Mouse (Mus musculus): ENCODE measurements at regions not wholly inside any gene's neighbourhood (a gene's known extent, or its start where the extent isn't known, plus 50 kb on each side); places are given as distances from the start of the nearest gene placed in this dataset.
"Not testable (repeated sequence)": the region's sequence is repeated elsewhere in the genome, so short reads cannot be mapped to it uniquely, and the experiment has no call there.

DNA sequence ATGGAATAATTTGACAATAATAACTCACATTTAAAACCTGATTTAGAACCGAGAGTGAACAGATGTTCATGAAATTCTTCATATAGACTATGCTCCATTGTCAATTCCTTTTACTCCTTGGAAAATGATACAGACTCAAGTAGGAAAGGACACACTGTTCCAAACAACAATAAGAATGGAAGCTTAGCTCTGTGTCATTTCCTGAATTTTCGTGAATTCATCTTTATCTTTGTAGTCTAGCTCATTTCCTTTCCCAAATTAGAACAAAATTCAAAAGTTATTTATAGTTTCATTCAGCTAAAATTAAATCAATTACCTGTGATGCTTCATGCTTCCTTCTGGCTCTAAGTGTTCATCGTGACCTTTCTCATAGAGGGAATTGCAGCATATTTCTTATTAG, 553.2 kb upstream of the Adamts5 start:
- H3K4me2 ChIP-seq (ENCODE audit: low read depth, low read length, poor library complexity, severe bottlenecking) = no peak overlapping the region
- no peaks in the 10 kb centered on the region for H3K4me1 ChIP-seq (ENCODE audit: insufficient read depth, low read length)
- DNase-seq (ENCODE audit: low spot score) = no peak
- H3K36me3 ChIP-seq (ENCODE audit: insufficient read depth, low read length) = no peaks in the 10 kb centered on the region
- TF ChIP-seq CTCF (IDR thresholded peaks at IDR 0.05) = no peak
- H3K9me3 ChIP-seq (ENCODE audit: low read length) = no peaks in the 10 kb centered on the region
- ATAC-seq (ENCODE audit: low FRiP score) = no peak
- no peak overlapping the region for H3K4me3 ChIP-seq (ENCODE audit: low read depth, low read length)
- 73% methylated on average over 3 of the region's 3 CpGs for WGBS
- no peak overlapping the region for H3K27ac ChIP-seq (ENCODE audit: low read depth, low read length)
- H3K27me3 ChIP-seq (ENCODE audit: insufficient read depth, low read length) = no peaks in the 10 kb centered on the region
- H3K9ac ChIP-seq (replicated peaks; ENCODE audit: low read length, poor library complexity, severe bottlenecking) = no peak overlapping the region

GRCm38 (mm10) chr16:86454031-86454430, 552.4 kb upstream of the Adamts5 start:
- no peak for TF ChIP-seq CTCF (IDR thresholded peaks at IDR 0.05)
- Histone ChIP-seq H3K27me3 (ENCODE audit: insufficient read depth, low read length) (no peaks in the 10 kb centered on the region), H3K36me3 (ENCODE audit: insufficient read depth, low read length) (no peaks in the 10 kb centered on the region), H3K27ac (ENCODE audit: low read depth, low read length) (no peak overlapping the region), H3K4me1 (ENCODE audit: insufficient read depth, low read length) (no peaks in the 10 kb centered on the region), H3K9ac (replicated peaks; ENCODE audit: low read length, poor library complexity, severe bottlenecking) (no peak overlapping the region), H3K4me2 (ENCODE audit: low read depth, low read length, poor library complexity, severe bottlenecking) (no peak overlapping the region), H3K9me3 (ENCODE audit: low read length) (no peaks in the 10 kb centered on the region), H3K4me3 (ENCODE audit: low read depth, low read length) (no peak overlapping the region)
- ATAC-seq (ENCODE audit: low FRiP score) (no peak), DNase-seq (ENCODE audit: low spot score) (no peak)

DNA sequence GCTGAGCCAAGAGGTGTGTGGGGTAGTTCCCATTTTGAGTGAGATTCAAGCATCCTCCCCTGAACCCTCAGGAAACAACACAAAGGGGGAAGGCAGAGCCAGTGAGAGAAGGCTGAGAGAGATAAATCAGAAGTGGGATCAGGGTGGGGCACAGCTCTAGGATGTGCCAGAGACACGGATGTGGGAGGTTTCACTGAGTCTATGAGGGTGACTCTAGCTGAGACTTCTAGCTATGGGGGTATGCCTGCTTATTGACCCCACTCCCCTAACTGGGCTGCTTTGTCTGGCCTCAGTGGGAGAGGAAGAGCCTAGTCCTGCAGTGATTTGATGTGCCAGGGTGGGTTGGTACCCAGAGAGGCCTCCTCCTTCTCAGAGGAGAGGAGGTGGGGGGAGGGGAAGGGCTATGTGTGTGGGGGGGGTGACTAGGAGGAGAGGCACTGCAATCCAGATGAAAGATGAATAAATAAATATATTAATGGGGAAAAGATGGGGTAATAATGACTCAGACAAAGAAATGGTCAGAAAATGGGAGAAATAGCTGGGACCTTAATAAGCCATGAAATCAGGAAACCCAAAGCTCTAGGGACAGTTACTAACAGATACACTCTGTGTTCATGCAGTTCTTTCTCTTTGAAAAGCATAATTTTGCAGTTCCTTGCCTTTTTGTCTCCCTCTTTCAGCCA, 547.0 kb upstream of the Adamts5 start:
- Histone ChIP-seq H3K4me3 (ENCODE audit: low read depth, low read length) (no peak overlapping the region), H3K27ac (ENCODE audit: low read depth, low read length) (no peak overlapping the region), H3K4me1 (ENCODE audit: insufficient read depth, low read length) (no peaks in the 10 kb centered on the region), H3K4me2 (ENCODE audit: low read depth, low read length, poor library complexity, severe bottlenecking) (no peak overlapping the region), H3K27me3 (ENCODE audit: insufficient read depth, low read length) (no peaks in the 10 kb centered on the region), H3K9me3 (ENCODE audit: low read length) (no peaks in the 10 kb centered on the region), H3K9ac (replicated peaks; ENCODE audit: low read length, poor library complexity, severe bottlenecking) (no peak overlapping the region), H3K36me3 (ENCODE audit: insufficient read depth, low read length) (no peaks in the 10 kb centered on the region)
- DNase-seq (ENCODE audit: low spot score) (no peak), ATAC-seq (ENCODE audit: low FRiP score) (no peak)
- WGBS = 54% methylated on average over 1 of the region's 1 CpGs
- no peak for TF ChIP-seq CTCF (IDR thresholded peaks at IDR 0.05)

DNA sequence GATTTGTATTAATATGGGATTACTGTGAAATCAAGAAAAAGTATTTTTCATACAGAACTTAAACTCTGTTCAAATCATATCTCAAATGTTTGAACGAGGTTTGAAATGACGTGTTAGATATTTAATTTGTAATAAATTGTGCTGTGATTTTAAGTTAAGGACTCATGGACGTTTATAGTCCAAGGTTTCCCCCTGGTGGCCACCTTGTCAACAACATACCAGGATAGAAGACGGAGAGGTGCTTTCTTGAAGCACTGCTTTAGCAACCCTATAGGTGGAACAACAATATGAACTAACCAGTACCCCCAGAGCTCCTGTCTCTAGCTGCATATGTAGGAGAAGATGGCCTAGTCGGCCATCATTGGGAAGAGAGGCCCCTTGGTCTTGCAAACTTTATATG, 517.8 kb upstream of the Adamts5 start:
- not testable (repeated sequence) for H3K36me3 ChIP-seq (ENCODE audit: insufficient read depth, low read length); H3K27ac ChIP-seq (ENCODE audit: low read depth, low read length); H3K9ac ChIP-seq (replicated peaks; ENCODE audit: low read length, poor library complexity, severe bottlenecking); H3K4me3 ChIP-seq (ENCODE audit: low read depth, low read length); H3K27me3 ChIP-seq (ENCODE audit: insufficient read depth, low read length); H3K9me3 ChIP-seq (ENCODE audit: low read length); H3K4me2 ChIP-seq (ENCODE audit: low read depth, low read length, poor library complexity, severe bottlenecking); H3K4me1 ChIP-seq (ENCODE audit: insufficient read depth, low read length)
- peak; percentile 74 for ATAC-seq (ENCODE audit: low FRiP score)
- 11% methylated on average over 5 of the region's 5 CpGs for WGBS
- TF ChIP-seq CTCF (IDR thresholded peaks at IDR 0.05) = peak; percentile 83
- peak; percentile 85 for DNase-seq (ENCODE audit: low spot score)

DNA sequence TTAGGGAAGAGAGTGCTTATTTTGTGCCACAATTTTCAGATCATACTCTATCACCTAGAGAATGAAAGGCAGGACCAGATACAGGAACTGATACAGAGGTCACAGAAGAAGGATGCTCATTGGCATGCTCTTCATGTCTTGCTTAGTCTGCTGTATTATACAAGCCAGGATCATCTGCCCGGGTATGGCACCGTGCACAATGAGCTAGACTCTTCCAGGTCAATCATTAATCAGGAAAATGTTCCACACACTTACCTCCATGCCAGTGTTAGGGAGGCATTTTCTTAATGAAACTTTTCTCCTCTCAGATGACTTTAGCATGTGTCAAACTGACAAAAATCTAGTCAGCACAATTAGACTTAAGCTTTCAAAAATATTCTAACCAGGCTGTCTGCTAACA, 502.7 kb upstream of the Adamts5 start:
- Histone ChIP-seq H3K4me1 (ENCODE audit: insufficient read depth, low read length) (no peaks in the 10 kb centered on the region), H3K4me2 (ENCODE audit: low read depth, low read length, poor library complexity, severe bottlenecking) (no peak overlapping the region), H3K9me3 (ENCODE audit: low read length) (no peaks in the 10 kb centered on the region), H3K9ac (replicated peaks; ENCODE audit: low read length, poor library complexity, severe bottlenecking) (no peak overlapping the region), H3K27me3 (ENCODE audit: insufficient read depth, low read length) (no peaks in the 10 kb centered on the region), H3K36me3 (ENCODE audit: insufficient read depth, low read length) (no peaks in the 10 kb centered on the region), H3K27ac (ENCODE audit: low read depth, low read length) (no peak overlapping the region), H3K4me3 (ENCODE audit: low read depth, low read length) (no peak overlapping the region)
- DNase-seq (ENCODE audit: low spot score) (no peak), ATAC-seq (ENCODE audit: low FRiP score) (no peak)
- 91% methylated on average over 2 of the region's 2 CpGs for WGBS
- no peak for TF ChIP-seq CTCF (IDR thresholded peaks at IDR 0.05)

DNA sequence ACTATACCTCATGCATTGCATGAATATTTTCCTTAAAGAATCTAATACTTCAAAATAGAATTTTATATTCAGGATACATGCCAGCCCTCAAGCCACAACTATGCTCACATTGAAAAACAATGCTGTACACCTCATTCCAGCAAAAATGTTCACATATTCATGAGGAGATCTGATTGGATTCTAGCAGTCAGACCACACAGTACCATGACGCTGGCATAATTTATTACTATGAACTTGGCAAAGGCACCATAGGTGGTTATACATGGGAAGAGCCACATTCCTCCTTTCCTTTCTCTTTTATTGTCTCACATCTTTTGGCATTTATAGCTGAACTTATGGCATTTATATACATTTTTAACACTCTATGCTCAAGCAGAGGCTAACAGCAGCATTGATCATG, 499.8 kb upstream of the Adamts5 start:
- Histone ChIP-seq H3K27me3 (ENCODE audit: insufficient read depth, low read length) (no peaks in the 10 kb centered on the region), H3K4me1 (ENCODE audit: insufficient read depth, low read length) (no peaks in the 10 kb centered on the region), H3K9me3 (ENCODE audit: low read length) (no peaks in the 10 kb centered on the region), H3K4me3 (ENCODE audit: low read depth, low read length) (no peak overlapping the region), H3K27ac (ENCODE audit: low read depth, low read length) (no peak overlapping the region), H3K36me3 (ENCODE audit: insufficient read depth, low read length) (no peaks in the 10 kb centered on the region), H3K4me2 (ENCODE audit: low read depth, low read length, poor library complexity, severe bottlenecking) (no peak overlapping the region), H3K9ac (replicated peaks; ENCODE audit: low read length, poor library complexity, severe bottlenecking) (no peak overlapping the region)
- DNase-seq (ENCODE audit: low spot score) = no peak
- 89% methylated on average over 1 of the region's 1 CpGs for whole genome bisulfite sequencing
- ATAC-seq (ENCODE audit: low FRiP score) = no peak
- no peak for TF ChIP-seq CTCF (IDR thresholded peaks at IDR 0.05)

All from midbrain, postnatal 0 days (tissue).